Mouse (Mus musculus) midbrain, embryonic 15.5 days (tissue): ENCODE measurements around the gene Gm11084. TPM values are rescaled to one million over a fixed set of nuclear protein-coding genes. Genes with fewer than 3 reads are reported as not detected.

Experiments used
- microRNA-seq: library from miRNA; unstranded; fragments of <30 nt; microRNA quantifications from one replicate; pipeline ENCODE4, GENCODE M21; 2016
- polyA plus RNA-seq: library from polyadenylated mRNA; unstranded; fragments of >200 nt; fragmentation: Nextera tagmentation; extraction: Ambion mirVana; gene quantifications from 2 replicates; pipeline ENCODE4 v1.2.1, GENCODE M21; 2015

Gm11084 gene
- polyA plus RNA-seq, 1 experiment from 2014 or later = not detected

Small RNA genes lying within 50 kb of the gene (microRNA-seq; reads per million reads assigned to microRNA genes)
- not detected for gene Gm25960

Other genes starting within 250 kb of the Gm11084 start
- gene Sp3, start 6.3 kb downstream of the Gm11084 start, polyA plus RNA-seq = 37.7 and 39.4 TPM in 2 replicates
- 84.1 and 91.3 TPM in 2 replicates for gene Ola1, start 232.2 kb upstream of the Gm11084 start, polyA plus RNA-seq